Mouse (Mus musculus): ENCODE measurements at regions not wholly inside any gene's neighbourhood (a gene's known extent, or its start where the extent isn't known, plus 50 kb on each side); places are given as distances from the start of the nearest gene placed in this dataset.

- TF ChIP-seq POLR2A (IDR thresholded peaks at IDR 0.05; ENCODE audit: borderline replicate concordance, extremely low read depth, low read depth, low read length) = no peak
- TF ChIP-seq CTCF (IDR thresholded peaks at IDR 0.05; ENCODE audit: insufficient read depth, low read length) = no peak
Measured at GRCm38 (mm10) chr7:73601336-73601735, 59.7 kb upstream of the Chd2 start.

All from lung, adult 2 months (tissue).